Mouse (Mus musculus): Measurements from ENCODE around the gene Med12l. TPM values are rescaled to one million over a fixed set of nuclear protein-coding genes. Genes with fewer than 3 reads are reported as not detected.
"Not testable (repeated sequence)": the region's sequence is repeated elsewhere in the genome, so short reads cannot be mapped to it uniquely, and the experiment has no call there.

The Med12l gene
- polyA plus RNA-seq, 1 experiment from 2014 or later = 4.4 TPM

DNA sequence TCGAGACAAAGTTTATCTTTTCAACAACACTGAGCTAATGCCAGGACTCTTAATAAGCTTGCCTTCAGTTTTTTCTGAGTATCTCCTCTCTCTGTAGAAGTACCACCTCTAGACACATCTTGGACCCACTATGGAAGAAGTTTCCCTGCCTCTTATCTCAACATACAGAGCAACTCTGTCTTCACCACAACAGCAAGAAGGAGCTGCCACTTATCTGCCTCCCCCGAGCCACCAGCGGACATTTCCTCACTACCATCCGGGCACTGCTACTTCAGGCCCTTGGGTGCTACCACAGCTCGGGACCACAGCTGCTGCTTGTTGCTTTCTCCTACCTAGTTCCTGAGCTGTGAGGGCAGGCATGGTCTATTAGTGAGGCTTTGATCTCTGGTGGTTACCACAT is 127.6 kb downstream of the Med12l start:
- Histone ChIP-seq H3K4me1 (no peaks in the 10 kb centered on the region), H3K27ac (replicated peaks) (no peak overlapping the region), H3K27me3 (no peaks in the 10 kb centered on the region), H3K9me3 (no peaks in the 10 kb centered on the region), H3K36me3 (no peaks in the 10 kb centered on the region), H3K4me3 (no peak overlapping the region), H3K9ac (replicated peaks) (no peak overlapping the region), H3K4me2 (replicated peaks) (no peak overlapping the region)
- no peak for ATAC-seq (ENCODE audit: low FRiP score, low read depth)
- WGBS = 88% methylated on average over 5 of the region's 5 CpGs

DNA sequence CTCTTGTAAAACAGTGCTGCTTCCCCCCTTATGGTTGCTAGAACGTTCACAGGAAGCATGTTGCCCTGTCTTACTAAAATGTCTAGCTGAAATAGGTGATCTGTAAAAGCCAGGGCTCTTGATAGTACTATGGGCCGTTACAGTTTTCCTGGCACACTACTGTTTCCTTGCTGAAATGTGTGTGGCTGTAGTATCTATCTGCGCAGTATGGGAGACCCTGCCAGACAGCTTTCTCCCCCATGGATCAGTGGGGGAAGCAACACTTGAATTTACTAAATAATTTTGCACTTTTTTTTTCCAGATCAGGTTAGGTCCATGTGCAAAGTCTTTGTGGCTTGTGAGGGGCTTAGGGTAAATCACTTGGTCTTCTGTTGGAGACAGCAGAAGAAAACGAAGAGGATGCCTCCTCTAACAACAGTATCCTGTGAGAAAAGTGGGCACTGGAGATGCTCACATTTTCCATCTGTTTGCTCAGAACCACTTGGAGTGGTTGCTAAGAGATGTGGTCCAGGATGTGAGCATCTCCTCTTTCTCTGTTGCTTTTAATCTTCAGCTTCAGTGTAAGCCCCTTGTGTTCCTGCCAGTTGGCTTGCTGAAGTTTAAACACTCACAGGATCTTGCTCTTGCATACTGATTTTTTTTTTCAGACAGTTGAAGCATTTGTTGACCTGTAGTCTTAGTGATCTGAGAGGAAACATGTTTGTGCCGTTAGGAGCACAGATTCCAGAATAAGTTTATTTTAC is 130.5 kb downstream of the Med12l start:
- 74% methylated on average over 5 of the region's 5 CpGs for WGBS
- no peak overlapping the region for H3K9ac ChIP-seq (replicated peaks)
- no peaks in the 10 kb centered on the region for H3K27me3 ChIP-seq
- no peak for ATAC-seq (ENCODE audit: low FRiP score, low read depth)
- H3K4me2 ChIP-seq (replicated peaks) = no peak overlapping the region
- no peaks in the 10 kb centered on the region for H3K9me3 ChIP-seq
- no peaks in the 10 kb centered on the region for H3K36me3 ChIP-seq
- H3K4me1 ChIP-seq = no peaks in the 10 kb centered on the region
- H3K4me3 ChIP-seq = no peak overlapping the region
- no peak overlapping the region for H3K27ac ChIP-seq (replicated peaks)

DNA sequence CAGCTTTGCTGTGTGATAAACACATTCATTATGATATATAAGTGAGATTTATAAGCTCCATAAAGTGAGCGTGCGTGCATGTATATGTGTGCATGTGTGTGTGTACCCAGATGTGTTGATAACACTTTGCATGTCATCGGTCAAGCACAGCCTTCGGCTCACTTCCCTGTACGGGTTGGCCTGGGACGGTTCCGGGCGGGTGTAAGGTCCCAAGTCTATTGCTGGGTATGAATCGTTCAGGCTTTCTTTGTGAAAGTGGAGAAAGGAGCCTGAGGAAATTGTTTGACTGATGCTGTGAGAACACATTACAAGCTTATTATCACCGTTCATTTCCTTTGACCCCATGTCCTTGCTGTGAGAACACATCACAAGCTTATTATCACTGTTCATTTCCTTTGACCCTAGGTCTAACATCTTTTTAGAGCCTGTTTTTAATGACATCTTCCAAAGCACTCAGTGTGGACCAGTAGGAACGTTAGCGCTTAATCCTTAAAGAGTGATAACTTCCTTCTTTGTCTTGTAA is 133.4 kb downstream of the Med12l start:
- Histone ChIP-seq H3K9me3 (no peaks in the 10 kb centered on the region), H3K4me3 (no peak overlapping the region), H3K9ac (replicated peaks) (no peak overlapping the region), H3K4me1 (no peaks in the 10 kb centered on the region), H3K27ac (replicated peaks) (no peak overlapping the region), H3K27me3 (no peaks in the 10 kb centered on the region), H3K4me2 (replicated peaks) (no peak overlapping the region), H3K36me3 (no peaks in the 10 kb centered on the region)
- 75% methylated on average over 12 of the region's 12 CpGs for whole genome bisulfite sequencing
- no peak for ATAC-seq (ENCODE audit: low FRiP score, low read depth)

DNA sequence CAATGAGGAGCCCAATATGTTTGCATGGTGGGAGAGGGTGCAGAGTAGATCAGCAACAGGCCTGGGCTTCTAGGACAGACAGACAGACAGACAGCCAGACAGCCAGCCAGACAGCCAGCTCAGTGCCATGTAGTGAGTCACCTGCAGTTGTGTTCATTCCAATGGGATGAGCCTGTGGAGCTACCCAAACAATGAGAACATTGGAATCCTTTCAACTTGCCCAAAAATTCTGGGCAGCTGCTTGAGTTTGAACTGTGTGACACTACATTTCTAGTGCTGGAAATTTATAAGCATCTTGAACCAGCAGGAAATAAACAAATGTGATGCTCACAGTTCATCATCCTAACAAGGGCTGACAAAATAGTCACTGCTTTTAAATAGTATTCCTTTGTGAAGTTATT is 134.0 kb downstream of the Med12l start:
- Histone ChIP-seq H3K27me3 (no peaks in the 10 kb centered on the region), H3K9ac (replicated peaks) (no peak overlapping the region), H3K36me3 (no peaks in the 10 kb centered on the region), H3K4me1 (no peaks in the 10 kb centered on the region), H3K27ac (replicated peaks) (no peak overlapping the region), H3K4me3 (no peak overlapping the region), H3K9me3 (no peaks in the 10 kb centered on the region), H3K4me2 (replicated peaks) (no peak overlapping the region)
- ATAC-seq (ENCODE audit: low FRiP score, low read depth) = no peak

DNA sequence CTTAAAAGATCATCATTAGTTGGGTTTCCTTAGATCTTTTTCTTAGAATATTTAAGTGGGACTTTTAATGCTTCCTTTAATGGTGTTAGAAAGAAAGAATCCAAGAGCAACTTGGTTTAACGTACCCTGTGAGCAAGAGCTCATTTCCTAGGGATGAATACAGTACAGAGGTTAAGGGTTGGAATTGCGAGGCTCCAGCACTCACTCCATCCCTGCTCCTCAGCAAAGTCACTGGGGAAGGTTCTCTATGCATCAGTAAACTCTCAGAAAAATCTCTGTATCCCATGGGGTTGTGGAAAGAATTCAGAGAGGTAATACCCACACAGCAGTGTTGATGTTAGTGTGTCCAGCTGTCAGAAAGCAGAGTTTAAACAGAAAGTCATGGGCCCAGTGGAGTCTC is 134.5 kb downstream of the Med12l start:
- 86% methylated on average over 2 of the region's 2 CpGs for WGBS
- H3K27ac ChIP-seq (replicated peaks) = no peak overlapping the region
- H3K4me1 ChIP-seq = no peaks in the 10 kb centered on the region
- no peaks in the 10 kb centered on the region for H3K36me3 ChIP-seq
- H3K4me2 ChIP-seq (replicated peaks) = no peak overlapping the region
- no peaks in the 10 kb centered on the region for H3K27me3 ChIP-seq
- H3K9me3 ChIP-seq = no peaks in the 10 kb centered on the region
- H3K9ac ChIP-seq (replicated peaks) = no peak overlapping the region
- no peak for ATAC-seq (ENCODE audit: low FRiP score, low read depth)
- no peak overlapping the region for H3K4me3 ChIP-seq

DNA sequence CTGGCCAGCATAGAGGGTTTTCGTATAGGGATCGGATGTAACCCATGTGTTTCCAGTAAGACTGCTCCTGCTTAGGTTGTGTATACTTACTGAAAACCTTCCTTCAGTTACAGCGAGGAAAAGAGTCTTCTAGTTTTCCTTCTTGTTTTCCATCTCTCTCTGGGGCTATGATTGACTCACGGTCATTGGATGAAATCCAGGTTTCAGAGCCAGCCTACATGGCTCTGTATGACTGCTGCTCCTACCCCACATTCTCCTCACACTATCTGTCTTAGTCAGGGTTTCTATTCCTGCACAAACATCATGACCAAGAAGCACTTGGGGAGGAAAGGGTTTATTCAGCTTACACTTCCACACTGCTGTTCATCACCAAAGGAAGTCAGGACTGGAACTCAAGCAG is 135.3 kb downstream of the Med12l start:
- H3K9ac ChIP-seq (replicated peaks); H3K4me1 ChIP-seq; H3K27me3 ChIP-seq; H3K9me3 ChIP-seq; H3K27ac ChIP-seq (replicated peaks); H3K36me3 ChIP-seq; H3K4me3 ChIP-seq; H3K4me2 ChIP-seq (replicated peaks); ATAC-seq (ENCODE audit: low FRiP score, low read depth): not testable (repeated sequence)
- 92% methylated on average over 4 of the region's 4 CpGs for WGBS

DNA sequence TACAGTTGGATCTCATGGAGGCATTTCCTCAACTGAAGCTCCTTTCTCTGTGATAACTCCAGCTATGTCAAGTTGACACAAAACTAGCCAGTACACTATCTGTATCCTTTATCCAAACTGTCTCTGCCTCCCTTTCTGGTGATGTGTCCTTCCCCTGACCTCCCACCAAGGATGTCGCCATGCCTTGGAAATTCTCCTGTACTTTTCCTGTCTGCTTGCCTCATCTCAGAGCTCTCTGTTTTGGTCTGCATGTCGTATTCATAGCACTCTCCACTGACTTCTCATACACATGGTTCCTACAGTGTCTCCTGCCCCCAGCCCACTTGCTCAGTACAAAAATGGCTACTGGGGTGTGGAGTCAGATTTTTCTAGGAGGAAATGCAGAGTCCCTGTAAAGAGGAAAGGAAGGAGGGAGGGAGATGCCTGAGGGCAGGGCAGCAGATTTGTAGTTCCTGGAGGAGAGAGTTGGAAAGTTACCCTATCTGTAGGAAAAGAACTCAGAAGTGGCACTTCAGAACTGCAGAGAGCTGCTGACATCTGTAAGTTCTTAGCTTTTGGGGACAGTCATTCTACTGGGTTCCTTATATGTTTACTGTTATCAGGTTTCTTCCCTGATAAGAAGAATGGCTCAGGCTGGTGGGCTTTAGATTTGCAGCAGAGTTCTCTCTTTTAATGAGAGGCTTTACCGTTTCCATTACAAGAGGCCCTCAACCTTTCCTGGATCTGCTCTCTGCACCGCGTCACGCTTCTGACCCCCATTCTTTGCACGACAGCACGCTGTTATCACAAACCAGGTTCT is 136.1 kb downstream of the Med12l start:
- no peak overlapping the region for H3K27ac ChIP-seq (replicated peaks)
- no peaks in the 10 kb centered on the region for H3K4me1 ChIP-seq
- ATAC-seq (ENCODE audit: low FRiP score, low read depth) = no peak
- H3K9me3 ChIP-seq = no peaks in the 10 kb centered on the region
- no peak overlapping the region for H3K4me3 ChIP-seq
- H3K27me3 ChIP-seq = no peaks in the 10 kb centered on the region
- no peak overlapping the region for H3K9ac ChIP-seq (replicated peaks)
- no peak overlapping the region for H3K4me2 ChIP-seq (replicated peaks)
- WGBS = 78% methylated on average over 8 of the region's 8 CpGs
- no peaks in the 10 kb centered on the region for H3K36me3 ChIP-seq

DNA sequence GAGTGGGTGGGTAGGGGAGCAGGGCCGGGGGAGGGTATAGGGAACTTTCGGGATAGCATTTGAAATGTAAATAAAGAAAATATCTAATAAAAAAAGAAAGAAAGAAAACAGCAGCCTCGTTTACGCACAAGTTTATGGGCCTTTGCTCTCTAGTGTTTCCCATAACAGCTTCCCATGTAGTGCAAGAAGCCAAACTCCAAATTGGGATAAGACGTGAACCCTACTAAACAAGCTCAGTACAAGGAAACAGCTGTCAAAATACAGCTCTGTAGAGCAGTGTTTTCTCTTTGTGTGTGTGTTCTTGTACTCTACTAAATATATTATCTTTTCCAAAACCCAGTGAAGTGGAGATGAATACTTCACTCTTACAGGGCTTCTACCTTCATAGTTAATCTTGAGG is 139.6 kb downstream of the Med12l start:
- Histone ChIP-seq H3K27ac (replicated peaks) (no peak overlapping the region), H3K27me3 (no peaks in the 10 kb centered on the region), H3K9me3 (no peaks in the 10 kb centered on the region), H3K4me1 (no peaks in the 10 kb centered on the region), H3K4me2 (replicated peaks) (no peak overlapping the region), H3K9ac (replicated peaks) (no peak overlapping the region), H3K4me3 (no peak overlapping the region), H3K36me3 (no peaks in the 10 kb centered on the region)
- no peak for ATAC-seq (ENCODE audit: low FRiP score, low read depth)
- WGBS = 78% methylated on average over 5 of the region's 5 CpGs

DNA sequence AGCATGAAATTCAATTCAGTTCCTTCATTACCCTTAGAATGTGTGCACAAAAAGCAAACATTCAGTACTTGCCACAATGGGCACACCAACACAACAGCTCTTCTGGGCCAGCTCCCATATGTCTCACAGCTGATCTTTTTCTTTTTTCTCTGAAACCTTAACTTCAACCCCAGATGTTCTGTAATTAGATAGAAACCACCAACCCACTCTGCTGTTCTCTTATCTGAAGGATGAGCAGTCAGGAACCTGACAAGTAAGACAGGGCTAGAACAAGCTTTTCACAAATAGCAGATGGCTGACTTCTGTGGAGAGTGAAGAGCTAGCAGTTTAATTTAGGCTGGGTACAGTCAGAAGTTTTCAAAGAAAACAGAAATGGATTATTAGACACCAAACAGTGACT is 144.0 kb downstream of the Med12l start:
- Histone ChIP-seq H3K27ac (replicated peaks) (no peak overlapping the region), H3K36me3 (no peaks in the 10 kb centered on the region), H3K9ac (replicated peaks) (no peak overlapping the region), H3K4me2 (replicated peaks) (no peak overlapping the region), H3K4me1 (no peaks in the 10 kb centered on the region), H3K4me3 (no peak overlapping the region), H3K9me3 (no peaks in the 10 kb centered on the region), H3K27me3 (no peaks in the 10 kb centered on the region)
- no peak for ATAC-seq (ENCODE audit: low FRiP score, low read depth)

DNA sequence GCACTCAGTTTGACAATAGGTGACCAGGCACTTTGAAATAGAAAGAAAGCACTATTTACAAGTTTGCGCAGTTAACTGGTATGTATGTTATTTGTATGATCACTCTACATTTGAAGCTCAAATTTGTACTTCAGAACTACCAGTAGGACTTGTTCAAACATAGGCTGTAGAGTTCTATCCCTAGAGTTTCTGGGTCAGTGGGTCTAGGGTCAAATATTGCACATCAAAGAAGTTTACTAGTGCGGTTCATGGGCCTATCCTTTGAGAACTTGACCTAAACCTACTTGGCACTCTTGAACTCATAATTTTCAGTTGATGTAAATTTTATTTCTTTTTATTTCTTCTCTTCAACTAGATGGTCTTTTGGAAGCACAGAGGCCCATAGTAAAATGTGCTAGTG is 145.0 kb downstream of the Med12l start:
- WGBS = 100% methylated on average over 2 of the region's 2 CpGs
- Histone ChIP-seq H3K4me3 (no peak overlapping the region), H3K36me3 (no peaks in the 10 kb centered on the region), H3K4me2 (replicated peaks) (no peak overlapping the region), H3K9me3 (no peaks in the 10 kb centered on the region), H3K4me1 (no peaks in the 10 kb centered on the region), H3K27me3 (no peaks in the 10 kb centered on the region), H3K27ac (replicated peaks) (no peak overlapping the region), H3K9ac (replicated peaks) (no peak overlapping the region)
- ATAC-seq (ENCODE audit: low FRiP score, low read depth) = no peak

DNA sequence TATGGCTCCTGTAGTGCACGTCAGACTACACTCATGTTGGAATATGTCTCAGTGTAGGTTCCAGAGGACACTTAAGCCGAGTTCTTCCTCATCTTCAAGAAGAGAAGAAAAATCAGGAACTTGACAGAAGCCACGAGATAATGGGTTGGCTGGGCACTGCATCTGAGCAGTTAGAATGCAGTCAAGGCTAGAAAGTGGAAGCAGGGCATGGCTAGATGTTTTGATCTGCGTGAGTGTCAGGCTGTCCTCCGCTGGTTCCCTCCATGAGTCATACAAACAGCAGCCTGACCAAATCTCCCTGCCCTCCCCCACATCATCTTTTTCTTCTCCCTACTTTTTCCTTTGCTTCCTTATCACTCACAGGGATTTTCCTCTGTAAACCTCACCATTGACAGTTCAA is 147.8 kb downstream of the Med12l start, which contains the start of gene P2ry14:
TSS of gene P2ry14 (minus strand) at position 195 of the 400 bp plus-strand sequence.
- H3K9ac ChIP-seq (replicated peaks) = no peak within 1 kb of the TSS
- H3K27ac ChIP-seq (replicated peaks) = no peak within 1 kb of the TSS
- 90% methylated on average over 5 of the region's 5 CpGs for WGBS
- H3K36me3 ChIP-seq = no peaks in the 10 kb centered on the region
- no peaks in the 10 kb centered on the region for H3K4me1 ChIP-seq
- H3K4me3 ChIP-seq = no peak within 1 kb of the TSS
- no peak within 1 kb of the TSS for H3K4me2 ChIP-seq (replicated peaks)
- ATAC-seq (ENCODE audit: low FRiP score, low read depth) = no peak
- H3K27me3 ChIP-seq = no peaks in the 10 kb centered on the region
- no peaks in the 10 kb centered on the region for H3K9me3 ChIP-seq

DNA sequence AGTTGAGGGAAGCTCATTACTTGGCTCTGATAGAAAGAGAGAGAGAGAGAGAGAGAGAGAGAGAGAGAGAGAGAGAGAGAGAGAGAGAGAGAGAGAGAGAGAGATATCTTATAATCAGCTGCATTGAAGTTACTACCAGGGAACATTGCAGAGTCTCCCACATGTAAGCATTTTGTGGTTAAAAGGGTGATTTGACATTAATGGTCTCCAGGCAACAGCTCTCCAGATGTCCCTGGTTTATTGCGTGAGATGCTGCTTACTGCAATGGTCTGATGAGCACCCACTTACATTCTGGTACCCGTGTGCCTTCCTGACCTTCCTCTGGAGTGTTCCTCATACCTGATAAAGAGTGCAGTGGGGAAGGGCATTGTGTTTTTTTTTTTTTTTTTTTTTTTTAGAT is 149.3 kb downstream of the Med12l start:
- no peaks in the 10 kb centered on the region for H3K36me3 ChIP-seq
- no peak overlapping the region for H3K4me3 ChIP-seq
- H3K9ac ChIP-seq (replicated peaks) = no peak overlapping the region
- no peaks in the 10 kb centered on the region for H3K4me1 ChIP-seq
- ATAC-seq (ENCODE audit: low FRiP score, low read depth) = no peak
- no peaks in the 10 kb centered on the region for H3K27me3 ChIP-seq
- H3K27ac ChIP-seq (replicated peaks) = no peak overlapping the region
- WGBS = 85% methylated on average over 2 of the region's 2 CpGs
- H3K4me2 ChIP-seq (replicated peaks) = no peak overlapping the region
- no peaks in the 10 kb centered on the region for H3K9me3 ChIP-seq
